Mouse (Mus musculus) liver, postnatal 0 days (tissue): Measurements from ENCODE around the gene Meis1. TPM values are rescaled to one million over a fixed set of nuclear protein-coding genes. Genes with fewer than 3 reads are reported as not detected.
A peak's percentile ranks its signal among the peaks of the same experiment; 100 is the strongest.

Experiments
- ATAC-seq: fragments of 200-750 bp; cut with Nextera tagmentation; 2 replicates; pipeline ENCODE4 v1.8.0; 2017; ENCODE audit warnings: mild to moderate bottlenecking, moderate library complexity
- DNase-seq: peaks from one replicate; pipeline ENCODE4 v3.0.0-alpha.2; 2016
- H3K27ac ChIP-seq: fragments of 300-500 bp; sonication (generic); 2 replicates; pipeline ENCODE4 v1.5.1; 2014; ENCODE audit warnings: antibody characterized with exemption, moderate library complexity, mild to moderate bottlenecking, low read depth
- H3K27me3 ChIP-seq: fragments of 300-500 bp; sonication (generic); 2 replicates; pipeline ENCODE4 v1.6.1; 2014; ENCODE audit warnings: low read length, control low read depth, mixed read lengths; ENCODE audit not compliant: insufficient read depth
- H3K36me3 ChIP-seq: fragments of 300-500 bp; sonication (generic); replicated peaks from 2 replicates; pipeline ENCODE4 v1.6.1; 2014; ENCODE audit warnings: mild to moderate bottlenecking, control low read depth, low read length, moderate library complexity, mixed read lengths; ENCODE audit not compliant: insufficient read depth
- H3K4me1 ChIP-seq: fragments of 300-500 bp; sonication (generic); 2 replicates; pipeline ENCODE4 v1.6.1; 2014; ENCODE audit warnings: antibody characterized with exemption, mild to moderate bottlenecking, control low read depth; ENCODE audit not compliant: insufficient read depth
- H3K4me2 ChIP-seq: fragments of 300-500 bp; sonication (generic); 2 replicates; pipeline ENCODE4 v1.6.1; 2014; ENCODE audit warnings: low read depth, mild to moderate bottlenecking, low read length, moderate library complexity, mixed read lengths
- H3K4me3 ChIP-seq: fragments of 300-500 bp; sonication (generic); 2 replicates; pipeline ENCODE4 v1.5.1; 2014; ENCODE audit warnings: low read depth, low read length
- H3K9ac ChIP-seq: fragments of 300-500 bp; sonication (generic); replicated peaks from 2 replicates; pipeline ENCODE4 v1.6.1; 2014; ENCODE audit warnings: mild to moderate bottlenecking, moderate library complexity
- H3K9me3 ChIP-seq: fragments of 300-500 bp; sonication (generic); 2 replicates; pipeline ENCODE4 v1.6.1; 2016; ENCODE audit warnings: mild to moderate bottlenecking, control low read depth, low read length, mixed read lengths
- CTCF ChIP-seq: sonication (generic); IDR thresholded peaks from 2 replicates; pipeline ENCODE4 v1.5.1; 2016; ENCODE audit warnings: antibody characterized with exemption, low read depth
- EP300 ChIP-seq: IDR thresholded peaks from 2 replicates; pipeline ENCODE4 v1.6.1; 2016; ENCODE audit warnings: antibody characterized with exemption, low read depth, mild to moderate bottlenecking
- WGBS: fragments of 180-500 bp; shearing (Covaris S2); extraction: QIAGEN DNeasy Blood & Tissue Kit; methylation state at CpG from one replicate; pipeline ENCODE4 v1.1.7; 2014; ENCODE audit not compliant: insufficient replicate concordance; 5-methylcytosine and 5-hydroxymethylcytosine counted together
- polyA plus RNA-seq: library from polyadenylated mRNA; unstranded; fragments of >200 nt; fragmentation: Nextera tagmentation; extraction: Ambion mirVana; gene quantifications from 2 replicates; pipeline ENCODE4 v1.2.1, GENCODE M21; 2015

Meis1 gene
- polyA plus RNA-seq, 1 experiment from 2014 or later = 6.7 TPM

- no peak for TF ChIP-seq CTCF
- no peak for TF ChIP-seq EP300
- peaks cover 12% of the 10 kb centered on the region; the same call in 1 of the 2 replicates for H3K27me3 ChIP-seq
- no peaks in the 10 kb centered on the region for H3K9me3 ChIP-seq
- no peak overlapping the region for H3K27ac ChIP-seq
- no peak for ATAC-seq
- H3K4me1 ChIP-seq = peaks cover 9% of the 10 kb centered on the region; the same call in 1 of the 2 replicates
- peak overlapping the region; percentile 93 for H3K4me2 ChIP-seq
- peak overlapping the region; percentile 74 for H3K9ac ChIP-seq
- H3K4me3 ChIP-seq = peak overlapping the region; percentile 69
- H3K36me3 ChIP-seq = 0 out of 2 replicates have a peak, but pooled peaks cover 4% of the 10 kb centered on the region
- 2% methylated on average over 5 of the region's 5 CpGs for WGBS
- DNase-seq = peak; percentile 19
Measured at GRCm38 (mm10) chr11:19015381-19015730, 3.4 kb downstream of the Meis1 start.

GRCm38 (mm10) chr11:19014441-19015161, 4.2 kb downstream of the Meis1 start:
- 7% methylated on average over 35 of the region's 35 CpGs for WGBS
- no peak for TF ChIP-seq EP300
- TF ChIP-seq CTCF = no peak
- peak; percentile 42 for DNase-seq
- peak overlapping the region; percentile 93 for H3K4me2 ChIP-seq
- ATAC-seq = no peak
- peak overlapping the region; percentile 69 for H3K4me3 ChIP-seq
- peaks cover 12% of the 10 kb centered on the region; the same call in 1 of the 2 replicates for H3K27me3 ChIP-seq
- peak overlapping the region; percentile 74 for H3K9ac ChIP-seq
- H3K36me3 ChIP-seq = 0 out of 2 replicates have a peak, but pooled peaks cover 4% of the 10 kb centered on the region
- H3K4me1 ChIP-seq = peaks cover 9% of the 10 kb centered on the region; the same call in 1 of the 2 replicates
- H3K9me3 ChIP-seq = no peaks in the 10 kb centered on the region
- H3K27ac ChIP-seq = peak overlapping the region; percentile 29; the same call in 1 of the 2 replicates

GRCm38 (mm10) chr11:19014113-19014440, 4.7 kb downstream of the Meis1 start:
- Histone ChIP-seq H3K4me3 (peak overlapping the region; percentile 69), H3K9me3 (no peaks in the 10 kb centered on the region), H3K36me3 (0 out of 2 replicates have a peak, but pooled peaks cover 4% of the 10 kb centered on the region), H3K4me2 (peak overlapping the region; percentile 93), H3K27ac (no peak overlapping the region), H3K27me3 (peaks cover 12% of the 10 kb centered on the region; the same call in 1 of the 2 replicates), H3K4me1 (peaks cover 9% of the 10 kb centered on the region; the same call in 1 of the 2 replicates), H3K9ac (peak overlapping the region; percentile 74)
- DNase-seq (no peak), ATAC-seq (no peak)
- WGBS = 18% methylated on average over 12 of the region's 12 CpGs
- TF ChIP-seq EP300 = no peak
- TF ChIP-seq CTCF = no peak

GRCm38 (mm10) chr11:19013141-19014112, 5.4 kb downstream of the Meis1 start:
- Histone ChIP-seq H3K9ac (no peak overlapping the region; the same call in 1 of the 2 replicates), H3K4me2 (peak overlapping the region; percentile 93), H3K27ac (no peak overlapping the region), H3K4me1 (peaks cover 9% of the 10 kb centered on the region; the same call in 1 of the 2 replicates), H3K9me3 (no peaks in the 10 kb centered on the region), H3K36me3 (0 out of 2 replicates have a peak, but pooled peaks cover 4% of the 10 kb centered on the region), H3K4me3 (peak overlapping the region; percentile 69), H3K27me3 (peaks cover 12% of the 10 kb centered on the region; the same call in 1 of the 2 replicates)
- no peak for TF ChIP-seq CTCF
- no peak for TF ChIP-seq EP300
- ATAC-seq (no peak), DNase-seq (peak; percentile 31)
- 29% methylated on average over 25 of the region's 25 CpGs for WGBS

GRCm38 (mm10) chr11:19012463-19013115, 6.2 kb downstream of the Meis1 start:
- Histone ChIP-seq H3K4me3 (no peak overlapping the region), H3K9ac (no peak overlapping the region), H3K27ac (no peak overlapping the region), H3K4me2 (0 out of 2 replicates have a peak overlapping the region, but pooled peaks have one; percentile 13), H3K36me3 (0 out of 2 replicates have a peak, but pooled peaks cover 4% of the 10 kb centered on the region), H3K9me3 (no peaks in the 10 kb centered on the region), H3K4me1 (peaks cover 9% of the 10 kb centered on the region; the same call in 1 of the 2 replicates), H3K27me3 (peaks cover 12% of the 10 kb centered on the region; the same call in 1 of the 2 replicates)
- TF ChIP-seq CTCF = no peak
- TF ChIP-seq EP300 = no peak
- DNase-seq = no peak
- no peak for ATAC-seq
- WGBS = 60% methylated on average over 2 of the region's 2 CpGs
